Mouse (Mus musculus) stomach, embryonic 16.5 days (tissue): ENCODE data around the gene Bach2. TPM values are rescaled to one million over a fixed set of nuclear protein-coding genes. Genes with fewer than 3 reads are reported as not detected.

Source experiments
- ATAC-seq: fragments of 200-750 bp; cut with Nextera tagmentation; 2 replicates; pipeline ENCODE4 v1.8.0; 2017; ENCODE audit warnings: moderate number of reproducible peaks, moderate TSS enrichment; ENCODE audit not compliant: insufficient read depth, low FRiP score
- H3K27ac ChIP-seq: fragments of 300-500 bp; sonication (generic); 2 replicates; pipeline ENCODE4 v1.5.1; 2014; ENCODE audit warnings: low read length
- H3K27me3 ChIP-seq: fragments of 300-500 bp; sonication (generic); 2 replicates; pipeline ENCODE4 v1.6.1; 2014; ENCODE audit warnings: low read length, control low read depth, mixed read lengths; ENCODE audit not compliant: control insufficient read depth, insufficient read depth
- H3K36me3 ChIP-seq: fragments of 300-500 bp; sonication (generic); 2 replicates; pipeline ENCODE4 v1.6.1; 2014; ENCODE audit warnings: low read length; ENCODE audit not compliant: control insufficient read depth, insufficient read depth
- H3K4me1 ChIP-seq: fragments of 300-500 bp; sonication (generic); 2 replicates; pipeline ENCODE4 v1.6.1; 2014; ENCODE audit warnings: low read length, control low read depth, mixed read lengths; ENCODE audit not compliant: control insufficient read depth, insufficient read depth
- H3K4me2 ChIP-seq: fragments of 300-500 bp; sonication (generic); 2 replicates; pipeline ENCODE4 v1.6.1; 2014; ENCODE audit warnings: low read depth, low read length, mixed read lengths
- H3K4me3 ChIP-seq: fragments of 300-500 bp; sonication (generic); replicated peaks from 2 replicates; pipeline ENCODE4 v1.5.1; 2014; ENCODE audit warnings: mild to moderate bottlenecking, low read length
- H3K9ac ChIP-seq: fragments of 300-500 bp; sonication (generic); 2 replicates; pipeline ENCODE4 v1.6.1; 2014; ENCODE audit warnings: low read length
- H3K9me3 ChIP-seq: fragments of 300-500 bp; sonication (generic); replicated peaks from 2 replicates; pipeline ENCODE4 v1.6.1; 2016; ENCODE audit warnings: low read length, control low read depth; ENCODE audit not compliant: control insufficient read depth
- WGBS: fragments of 180-500 bp; shearing (Covaris S2); extraction: QIAGEN DNeasy Blood & Tissue Kit; methylation state at CpG from one replicate; pipeline ENCODE4 v1.1.7; 2014; 5-methylcytosine and 5-hydroxymethylcytosine counted together
- polyA plus RNA-seq: library from polyadenylated mRNA; unstranded; fragments of >200 nt; fragmentation: Nextera tagmentation; extraction: Ambion mirVana; gene quantifications from 2 replicates; pipeline ENCODE4 v1.2.1, GENCODE M21; 2015

Bach2 gene
- polyA plus RNA-seq, 1 experiment from 2014 or later = 3.5 TPM

DNA sequence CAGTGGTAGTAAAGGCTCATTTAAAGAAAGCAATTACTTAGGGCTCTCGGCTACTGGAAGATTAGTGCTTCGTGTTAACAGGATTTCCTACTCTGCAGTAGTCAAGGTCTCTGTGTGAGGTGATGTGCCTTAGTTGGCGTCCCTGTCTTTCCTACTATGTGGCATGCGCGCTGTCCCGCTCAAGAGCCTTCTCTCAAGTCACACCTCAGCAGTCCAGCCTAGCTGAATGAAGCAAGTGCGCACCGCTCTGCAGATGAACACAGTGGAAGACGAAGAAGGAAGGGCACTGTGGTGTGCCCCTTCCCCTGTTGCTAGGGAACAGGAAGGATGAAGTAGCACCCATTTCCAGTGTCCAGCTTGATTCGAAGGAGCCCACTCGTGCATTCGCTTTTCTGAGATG is 93.4 kb downstream of the Bach2 start:
- 94% methylated on average over 12 of the region's 12 CpGs for WGBS
- Histone ChIP-seq H3K4me3 (no peak overlapping the region), H3K27ac (no peak overlapping the region), H3K4me2 (no peak overlapping the region), H3K4me1 (peaks cover 11% of the 10 kb centered on the region; the same call in 1 of the 2 replicates), H3K9ac (no peak overlapping the region), H3K27me3 (no peaks in the 10 kb centered on the region), H3K36me3 (no peaks in the 10 kb centered on the region), H3K9me3 (no peaks in the 10 kb centered on the region)
- no peak for ATAC-seq

- ATAC-seq = no peak
- 96% methylated on average over 1 of the region's 1 CpGs for WGBS
- Histone ChIP-seq H3K9me3 (no peaks in the 10 kb centered on the region), H3K27ac (no peak overlapping the region), H3K4me2 (no peak overlapping the region), H3K36me3 (no peaks in the 10 kb centered on the region), H3K4me3 (no peak overlapping the region), H3K27me3 (no peaks in the 10 kb centered on the region), H3K9ac (no peak overlapping the region), H3K4me1 (peaks cover 12% of the 10 kb centered on the region)
Measured at GRCm38 (mm10) chr4:32334131-32334530, 95.5 kb downstream of the Bach2 start.

- Histone ChIP-seq H3K4me2 (no peak overlapping the region), H3K4me3 (no peak overlapping the region), H3K27ac (no peak overlapping the region), H3K36me3 (no peaks in the 10 kb centered on the region), H3K9me3 (no peaks in the 10 kb centered on the region), H3K27me3 (no peaks in the 10 kb centered on the region), H3K4me1 (peaks cover 12% of the 10 kb centered on the region), H3K9ac (no peak overlapping the region)
- 79% methylated on average over 5 of the region's 5 CpGs for WGBS
- ATAC-seq = no peak
Measured at GRCm38 (mm10) chr4:32334765-32335164, 96.2 kb downstream of the Bach2 start.

DNA sequence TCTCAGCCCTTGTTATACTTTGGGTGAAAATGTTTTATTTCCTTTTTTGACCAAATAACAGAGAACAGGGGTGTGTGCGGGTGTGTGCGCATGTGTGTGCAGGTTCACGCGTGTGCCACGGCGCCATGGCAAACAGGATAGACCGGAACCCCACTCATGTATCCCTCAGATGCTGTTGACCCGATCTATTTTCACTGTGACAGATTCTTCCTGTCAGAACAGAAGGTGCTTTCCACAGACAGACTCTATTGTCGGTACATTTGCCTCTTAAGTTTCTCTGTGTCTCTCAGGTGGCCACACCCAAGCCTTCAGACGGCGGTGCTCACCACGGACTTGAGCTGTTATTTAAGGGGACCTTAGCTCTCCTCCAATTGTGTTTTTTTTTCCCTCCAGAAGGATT is 97.1 kb downstream of the Bach2 start:
- H3K9ac ChIP-seq = no peak overlapping the region
- H3K27me3 ChIP-seq = no peaks in the 10 kb centered on the region
- H3K9me3 ChIP-seq = no peaks in the 10 kb centered on the region
- no peak overlapping the region for H3K27ac ChIP-seq
- H3K36me3 ChIP-seq = no peaks in the 10 kb centered on the region
- no peak overlapping the region for H3K4me3 ChIP-seq
- peaks cover 12% of the 10 kb centered on the region for H3K4me1 ChIP-seq
- 72% methylated on average over 12 of the region's 12 CpGs for WGBS
- no peak for ATAC-seq
- no peak overlapping the region for H3K4me2 ChIP-seq

GRCm38 (mm10) chr4:32336642-32337041 is 98.0 kb downstream of the Bach2 start:
- H3K4me3 ChIP-seq = no peak overlapping the region
- peak overlapping the region; percentile 27; the same call in 1 of the 2 replicates for H3K27ac ChIP-seq
- ATAC-seq = no peak
- 35% methylated on average over 4 of the region's 4 CpGs for WGBS
- no peaks in the 10 kb centered on the region for H3K36me3 ChIP-seq
- no peak overlapping the region for H3K9ac ChIP-seq
- H3K27me3 ChIP-seq = no peaks in the 10 kb centered on the region
- no peak overlapping the region for H3K4me2 ChIP-seq
- H3K4me1 ChIP-seq = peaks cover 12% of the 10 kb centered on the region
- no peaks in the 10 kb centered on the region for H3K9me3 ChIP-seq

DNA sequence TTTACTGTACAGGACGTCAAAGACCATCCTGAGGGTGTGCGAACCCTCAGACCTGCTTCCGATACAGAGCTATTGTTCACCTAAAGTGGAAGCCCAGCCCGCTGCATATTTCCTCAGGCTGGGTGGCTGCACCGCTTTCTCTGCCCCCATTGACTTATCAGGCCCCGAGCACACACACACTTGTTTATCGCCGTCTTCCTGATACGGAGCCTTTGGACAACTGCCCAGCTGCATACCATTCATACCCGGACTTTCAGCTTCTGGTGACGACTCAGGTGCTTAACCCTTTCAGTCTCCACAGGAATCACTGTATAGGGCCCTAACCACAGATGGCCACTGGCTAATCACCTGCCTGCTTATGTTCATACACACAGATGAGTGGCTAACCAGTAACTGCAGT is 99.0 kb downstream of the Bach2 start:
- H3K4me3 ChIP-seq = no peak overlapping the region
- peak overlapping the region; percentile 25; the same call in 1 of the 2 replicates for H3K4me2 ChIP-seq
- no peak overlapping the region for H3K27ac ChIP-seq
- no peaks in the 10 kb centered on the region for H3K27me3 ChIP-seq
- H3K9ac ChIP-seq = no peak overlapping the region; the same call in 1 of the 2 replicates
- WGBS = 9% methylated on average over 11 of the region's 11 CpGs
- ATAC-seq = peak; percentile 86
- no peaks in the 10 kb centered on the region for H3K9me3 ChIP-seq
- peaks cover 12% of the 10 kb centered on the region for H3K4me1 ChIP-seq
- no peaks in the 10 kb centered on the region for H3K36me3 ChIP-seq

DNA sequence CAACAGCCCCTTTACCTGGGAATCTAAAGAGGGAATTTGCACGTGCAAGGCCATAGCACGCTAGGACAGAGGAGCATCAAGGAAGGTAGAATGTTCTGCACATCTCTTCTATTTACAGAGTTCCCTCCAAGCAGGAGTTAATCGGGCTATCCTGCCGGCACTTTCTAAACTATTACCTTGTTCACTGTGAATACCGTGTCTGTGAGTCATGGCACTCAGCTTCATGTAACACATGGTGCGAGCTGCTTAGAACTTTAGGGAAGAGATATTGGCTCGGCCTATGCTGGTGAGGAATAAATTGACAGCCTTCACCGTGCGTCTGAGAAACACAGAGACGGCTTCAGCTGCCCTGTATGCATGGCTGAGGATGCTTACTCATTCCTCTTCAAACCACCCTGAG is 99.8 kb downstream of the Bach2 start:
- no peak for ATAC-seq
- Histone ChIP-seq H3K4me1 (peaks cover 17% of the 10 kb centered on the region), H3K36me3 (no peaks in the 10 kb centered on the region), H3K4me3 (no peak overlapping the region), H3K4me2 (no peak overlapping the region), H3K27ac (no peak overlapping the region), H3K9ac (no peak overlapping the region), H3K9me3 (no peaks in the 10 kb centered on the region), H3K27me3 (no peaks in the 10 kb centered on the region)
- WGBS = 58% methylated on average over 10 of the region's 10 CpGs

DNA sequence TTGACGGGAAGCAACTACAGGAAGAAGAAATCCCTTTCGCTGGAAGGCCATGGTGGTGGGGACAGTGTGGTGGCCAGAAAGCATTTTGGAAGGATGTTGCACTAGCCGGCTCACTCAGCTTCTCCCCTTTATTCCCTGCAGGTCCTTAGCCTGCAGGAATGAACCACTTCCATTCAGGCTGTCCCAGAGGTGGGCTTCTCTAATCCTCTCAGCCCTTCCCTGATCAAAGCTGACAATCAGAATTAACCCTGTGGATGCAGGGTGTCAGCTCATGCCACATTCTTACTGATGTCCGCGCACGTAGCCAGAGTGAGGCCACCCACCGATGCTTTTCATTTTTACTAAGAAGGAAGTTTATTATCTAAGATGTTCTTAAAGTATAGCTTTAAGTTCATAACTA is 102.2 kb downstream of the Bach2 start:
- no peak for ATAC-seq
- no peaks in the 10 kb centered on the region for H3K9me3 ChIP-seq
- no peaks in the 10 kb centered on the region for H3K36me3 ChIP-seq
- no peak overlapping the region for H3K4me2 ChIP-seq
- no peak overlapping the region for H3K9ac ChIP-seq
- 84% methylated on average over 7 of the region's 7 CpGs for WGBS
- no peaks in the 10 kb centered on the region for H3K27me3 ChIP-seq
- no peak overlapping the region for H3K27ac ChIP-seq
- H3K4me1 ChIP-seq = peaks cover 17% of the 10 kb centered on the region
- no peak overlapping the region for H3K4me3 ChIP-seq

- Histone ChIP-seq H3K4me3 (no peak overlapping the region), H3K9ac (no peak overlapping the region), H3K4me1 (peaks cover 10% of the 10 kb centered on the region), H3K36me3 (no peaks in the 10 kb centered on the region), H3K4me2 (no peak overlapping the region), H3K27me3 (no peaks in the 10 kb centered on the region), H3K9me3 (no peaks in the 10 kb centered on the region), H3K27ac (no peak overlapping the region)
- 75% methylated on average over 7 of the region's 7 CpGs for WGBS
- ATAC-seq = no peak
Measured at GRCm38 (mm10) chr4:32342269-32342668, 103.7 kb downstream of the Bach2 start.
